Mouse (Mus musculus) gastrocnemius, adult 2 months (tissue): ENCODE measurements around the gene Gprin2. TPM values are rescaled to one million over a fixed set of nuclear protein-coding genes. Genes with fewer than 3 reads are reported as not detected.

Experiments
- DNase-seq: peaks from one replicate; pipeline ENCODE4 v3.0.0; 2022
- H3K27ac ChIP-seq: fragments of 200-600 bp; 2 replicates; pipeline ENCODE4 v1.8.1; 2022; ENCODE audit warnings: mild to moderate bottlenecking
- H3K4me3 ChIP-seq: fragments of 200-600 bp; 2 replicates; pipeline ENCODE4 v1.8.1; 2022; ENCODE audit warnings: mild to moderate bottlenecking, moderate library complexity
- CTCF ChIP-seq: fragments of 200-600 bp; IDR thresholded peaks from 2 replicates; pipeline ENCODE4 v1.8.1; 2022; ENCODE audit warnings: antibody characterized with exemption, mild to moderate bottlenecking, moderate library complexity
- intact Hi-C: fragments of 180-260 bp; cut with DNase I; formaldehyde crosslinking; loops from one replicate; pipeline ENCODE4 v1.15.1; 2025
- total RNA-seq, 2 experiments: library from RNA; stranded (reverse); gene quantifications; 2 replicates each; pipeline ENCODE4 v1.2.3; 2021

The Gprin2 gene
- total RNA-seq, 2 experiments from 2014 or later, result 0.03 to 0.23 TPM

- intact Hi-C loops, result no loop called here
These were observed 7.6 kb downstream of the Gprin2 start for GRCm38 (mm10) chr14:34193879-34194278.

GRCm38 (mm10) chr14:34190361-34190760, 11.1 kb downstream of the Gprin2 start:
- Histone ChIP-seq H3K27ac (no peak overlapping the region), H3K4me3 (no peak overlapping the region)
- TF ChIP-seq CTCF, result no peak

More at GRCm38 (mm10) chr14:34193879-34194278, 7.6 kb downstream of the Gprin2 start:
- no peak overlapping the region for H3K27ac ChIP-seq
- no peak for TF ChIP-seq CTCF
- DNase-seq, result no peak
- H3K4me3 ChIP-seq, result no peak overlapping the region

DNA sequence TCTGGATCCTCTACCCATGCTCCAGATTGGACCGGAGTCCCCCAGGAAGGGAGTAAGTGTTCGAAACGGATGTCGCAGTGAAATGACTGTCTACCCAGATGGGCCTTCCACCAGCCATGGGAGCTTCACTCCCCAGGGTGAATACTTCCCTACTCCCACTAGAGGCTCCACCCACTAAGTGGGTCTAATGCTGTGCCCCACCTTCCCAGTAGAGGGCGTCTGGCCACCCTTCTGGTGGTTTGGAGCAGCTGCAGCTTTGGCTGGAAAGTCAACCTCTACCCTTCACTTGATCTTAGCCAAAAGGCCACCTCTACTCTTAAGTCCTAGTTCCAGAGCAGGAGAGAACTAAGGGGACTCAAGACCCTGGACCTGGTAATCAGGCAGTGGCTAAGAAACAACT, 12.8 kb downstream of the Gprin2 start:
- H3K27ac ChIP-seq, result no peak overlapping the region
- intact Hi-C loops, result no loop called here
- peak; percentile 59 for DNase-seq
- no peak overlapping the region for H3K4me3 ChIP-seq
- TF ChIP-seq CTCF, result peak; percentile 68

More at GRCm38 (mm10) chr14:34190361-34190760, 11.1 kb downstream of the Gprin2 start:
- intact Hi-C loops, result no loop called here
- DNase-seq, result no peak

GRCm38 (mm10) chr14:34183101-34183500, 18.4 kb downstream of the Gprin2 start:
- H3K27ac ChIP-seq, result no peak overlapping the region
- no peak overlapping the region for H3K4me3 ChIP-seq
- intact Hi-C loops, result no loop called here
- DNase-seq, result no peak
- TF ChIP-seq CTCF, result no peak

GRCm38 (mm10) chr14:34179351-34179750, 22.1 kb downstream of the Gprin2 start:
- no peak for TF ChIP-seq CTCF
- DNase-seq, result no peak
- Histone ChIP-seq H3K27ac (no peak overlapping the region), H3K4me3 (no peak overlapping the region)
- intact Hi-C loops, result no loop called here

DNA sequence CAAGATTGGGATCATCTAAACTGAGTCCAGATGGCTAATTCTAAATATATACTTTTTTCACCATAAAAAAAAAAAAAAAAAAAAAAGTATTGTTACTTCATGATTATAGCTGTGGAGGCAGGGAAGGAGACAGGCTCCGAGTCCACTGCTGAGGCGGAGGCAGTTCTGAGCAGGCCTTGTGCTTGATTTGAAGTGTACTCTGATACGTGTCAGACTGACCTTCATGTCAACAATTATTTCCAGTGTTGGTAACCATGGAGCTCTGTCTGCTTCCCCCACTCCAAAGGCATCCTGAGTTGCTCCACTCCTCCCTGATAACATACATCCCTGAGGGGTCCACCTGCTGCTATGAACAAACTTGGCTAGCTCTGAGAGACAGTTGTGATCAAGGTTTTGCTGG, 30.3 kb downstream of the Gprin2 start:
- DNase-seq, result no peak
- intact Hi-C loops, result no loop called here
- TF ChIP-seq CTCF, result no peak
- no peak overlapping the region for H3K27ac ChIP-seq
- no peak overlapping the region for H3K4me3 ChIP-seq

DNA sequence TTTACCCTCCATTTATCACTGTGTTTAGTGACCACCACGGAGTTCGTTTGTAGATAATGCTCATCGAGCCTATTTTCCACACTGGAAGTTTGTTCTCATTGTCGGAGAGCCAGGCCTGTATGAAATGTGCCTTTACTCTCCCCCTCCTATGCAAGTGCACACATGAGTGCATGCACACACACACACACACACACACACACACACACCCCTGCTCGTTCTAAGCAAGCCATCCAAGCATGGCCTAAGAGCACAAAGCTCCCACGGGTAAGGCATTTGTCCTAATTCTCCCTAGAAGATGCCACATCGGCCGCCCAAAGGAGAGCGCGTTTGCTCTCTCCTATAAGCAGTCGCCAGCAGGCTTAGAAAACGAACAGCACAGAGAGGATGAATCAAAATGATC, 45.7 kb downstream of the Gprin2 start:
- DNase-seq, result no peak
- intact Hi-C loops, result no loop called here
- no peak overlapping the region for H3K4me3 ChIP-seq
- no peak for TF ChIP-seq CTCF
- H3K27ac ChIP-seq, result no peak overlapping the region

GRCm38 (mm10) chr14:34154601-34155337, 46.7 kb downstream of the Gprin2 start:
- Histone ChIP-seq H3K4me3 (no peak overlapping the region), H3K27ac (no peak overlapping the region)
- peak; percentile 81 for TF ChIP-seq CTCF
- DNase-seq, result peak; percentile 66
- intact Hi-C loops, result loop anchor here (5.0 kb wide), 1 partner anchor 72 kb away; no protein-coding TSS in a partner anchor

DNA sequence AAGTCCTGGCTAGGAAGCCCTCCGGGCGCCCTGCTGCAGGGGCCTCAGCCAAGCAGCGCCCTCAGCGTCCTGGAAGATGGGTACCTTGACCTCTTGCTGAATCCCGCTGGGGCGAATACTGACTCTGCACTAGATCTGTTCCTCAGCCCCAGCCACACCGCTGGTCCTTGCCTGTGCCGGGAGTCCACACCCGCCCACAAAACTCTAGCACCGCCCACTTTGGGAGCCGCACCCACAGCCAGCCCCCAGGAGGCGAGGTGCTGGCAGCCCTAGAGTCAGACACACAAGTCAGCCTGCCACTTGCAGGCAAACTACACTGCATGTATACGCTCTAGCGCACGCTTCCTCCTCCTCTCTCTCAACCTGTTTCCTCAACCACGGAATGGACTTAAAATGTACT, 49.1 kb downstream of the Gprin2 start, which contains the start of gene Npy4r:
Gene Npy4r (minus strand): TSS at position 148 of the 400 bp plus-strand sequence.
- H3K4me3 ChIP-seq, result peak within 1 kb of the TSS; percentile 29
- intact Hi-C loops, result loop anchor here (5.0 kb wide), 1 partner anchor 70 kb away; no protein-coding TSS in a partner anchor
- TF ChIP-seq CTCF, result no peak
- DNase-seq, result peak; percentile 73
- no peak within 1 kb of the TSS for H3K27ac ChIP-seq

DNA sequence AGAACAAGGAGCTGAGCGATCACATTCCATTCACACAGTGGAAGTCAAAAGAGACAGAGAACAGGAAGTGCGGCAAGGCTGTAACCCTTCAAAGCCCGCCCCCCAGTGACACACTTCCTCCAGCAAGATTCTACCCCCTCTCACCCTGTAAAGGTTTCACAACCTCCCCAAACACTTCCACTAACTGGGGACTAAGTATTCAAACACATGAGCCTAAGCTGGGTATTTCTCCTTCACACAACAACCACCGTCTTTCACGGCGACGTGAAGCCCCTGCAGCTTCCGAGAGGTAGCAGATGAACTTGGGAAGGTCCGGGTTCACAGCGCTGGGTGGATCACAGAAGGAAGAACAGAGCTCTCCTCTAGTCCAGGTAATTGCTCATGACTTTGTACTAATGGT, 58.5 kb downstream of the Gprin2 start:
- DNase-seq, result no peak
- Histone ChIP-seq H3K4me3 (no peak overlapping the region), H3K27ac (no peak overlapping the region)
- no peak for TF ChIP-seq CTCF
- intact Hi-C loops, result no loop called here

DNA sequence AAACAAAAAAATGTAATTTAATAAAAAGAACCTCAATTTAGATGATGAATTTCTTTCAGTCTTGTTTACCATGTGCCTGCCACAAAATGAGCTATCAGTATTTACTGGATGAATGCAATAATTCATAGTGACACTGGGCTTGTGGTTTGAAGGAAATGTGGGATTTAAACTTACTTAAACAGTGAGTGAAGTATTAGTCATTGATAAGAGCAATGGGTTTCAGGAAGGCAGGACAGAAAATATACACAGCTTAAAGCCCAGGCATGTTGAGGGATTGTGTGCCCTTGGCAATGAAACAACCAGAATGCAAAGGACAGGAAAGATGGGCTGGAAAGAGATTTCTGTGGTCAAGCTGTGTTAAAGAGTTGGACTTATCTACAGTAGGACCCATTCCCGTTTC, 59.1 kb downstream of the Gprin2 start:
- no peak for DNase-seq
- intact Hi-C loops, result no loop called here
- H3K4me3 ChIP-seq, result no peak overlapping the region
- no peak for TF ChIP-seq CTCF
- no peak overlapping the region for H3K27ac ChIP-seq

DNA sequence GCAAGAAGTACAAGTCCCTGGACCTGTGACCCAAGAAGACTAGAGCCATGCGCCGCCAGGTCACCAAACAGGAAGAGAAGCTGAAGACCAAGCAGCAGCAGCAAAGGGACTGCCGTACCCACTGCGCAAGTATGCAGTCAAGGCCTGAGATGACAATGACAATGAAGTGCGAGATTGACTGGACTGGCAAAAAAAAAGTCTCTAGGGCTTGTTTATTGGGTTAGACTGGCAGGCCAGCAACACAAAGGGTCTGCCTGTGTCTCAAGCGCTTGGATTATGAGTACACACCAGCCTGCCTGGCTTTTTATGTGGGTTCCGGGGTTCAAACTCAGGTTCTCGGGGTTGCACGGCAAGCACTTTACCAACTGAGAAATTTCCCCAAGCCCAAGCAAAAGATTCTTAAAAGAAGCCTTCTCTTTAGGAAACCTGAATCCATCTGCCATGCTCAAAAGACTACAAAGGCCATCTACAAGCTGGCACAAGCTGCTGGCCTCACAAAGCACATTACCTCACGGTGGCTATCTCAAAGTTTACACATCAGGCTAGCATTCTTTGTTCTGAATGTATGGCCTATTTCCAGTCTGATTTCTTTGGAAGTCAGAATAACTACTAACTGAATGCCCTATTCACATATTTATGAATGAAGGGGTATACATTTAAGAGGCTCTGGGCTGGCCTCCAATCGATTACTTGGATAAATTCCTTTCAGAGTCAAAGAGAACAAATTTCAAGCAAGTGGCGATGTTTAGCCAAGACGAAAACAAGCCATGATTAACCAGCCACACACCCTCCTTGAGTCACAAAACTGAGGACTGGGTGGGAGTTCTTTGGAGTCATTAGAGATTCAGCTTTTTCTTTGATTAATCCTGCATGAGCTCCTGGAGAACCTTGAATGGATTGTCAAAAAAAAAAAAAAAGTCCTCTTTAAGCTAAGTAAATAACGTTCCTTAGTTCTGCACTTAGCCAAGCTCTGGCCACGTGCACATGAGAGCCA, 61.5 kb downstream of the Gprin2 start:
- Histone ChIP-seq H3K27ac (no peak overlapping the region), H3K4me3 (no peak overlapping the region)
- no peak for DNase-seq
- no peak for TF ChIP-seq CTCF
- intact Hi-C loops, result no loop called here

Other genes starting within 250 kb of the Gprin2 start
- gene Rbp3, start 247.7 kb downstream of the Gprin2 start, total RNA-seq, result not detected
- gene Zfp488, start 222.9 kb downstream of the Gprin2 start, total RNA-seq, result not detected
- not detected for gene Gm30083, start 186.5 kb downstream of the Gprin2 start, total RNA-seq
- not detected for gene Gm5460, start 184.9 kb downstream of the Gprin2 start, total RNA-seq
- gene Antxrl, start 148.9 kb downstream of the Gprin2 start, total RNA-seq, result not detected
- gene Anxa8, start 115.7 kb downstream of the Gprin2 start, total RNA-seq, result 1 to 10 TPM; 1.1 TPM
- not detected for gene A630023A22Rik, start 98.9 kb downstream of the Gprin2 start, total RNA-seq
- gene Npy4r, start 49.2 kb downstream of the Gprin2 start, total RNA-seq, result under 1 TPM in 1 of 2 experiments, not detected in 1; 0.06 TPM
- gene Syt15, start 17.9 kb upstream of the Gprin2 start, total RNA-seq, result under 1 TPM; 0.47 to 0.71 TPM
- 10 to 100 TPM; 10.7 to 11.8 TPM for gene Shld2, start 108.8 kb upstream of the Gprin2 start, total RNA-seq
- gene Glud1, start 109.1 kb upstream of the Gprin2 start, total RNA-seq, result 100 to 1,000 TPM; 112 to 139 TPM
- gene Fam25c, start 153.8 kb upstream of the Gprin2 start, total RNA-seq, result not detected
- 1 to 10 TPM; 4.0 to 4.8 TPM for gene Sncg, start 173.1 kb upstream of the Gprin2 start, total RNA-seq
- gene Mmrn2, start 173.8 kb upstream of the Gprin2 start, total RNA-seq, result 10 to 100 TPM; 10.3 to 12.4 TPM